Mouse (Mus musculus) myocyte (in vitro differentiated cells): ENCODE measurements around the gene Camkmt. TPM values are rescaled to one million over a fixed set of nuclear protein-coding genes. Genes with fewer than 3 reads are reported as not detected.

Experiments used
- H3K27me3 ChIP-seq: one replicate; pipeline ENCODE4 v1.6.1; 2011; ENCODE audit not compliant: control insufficient read depth, insufficient read depth, insufficient read length
- H3K36me3 ChIP-seq: one replicate; pipeline ENCODE4 v1.6.1; 2011; ENCODE audit not compliant: control insufficient read depth, insufficient read depth
- H3K4me2 ChIP-seq: one replicate; pipeline ENCODE4 v1.6.1; 2011; ENCODE audit warnings: low read depth, control low read depth
- H3K4me3 ChIP-seq: one replicate; pipeline ENCODE4 v1.5.1; 2011; ENCODE audit warnings: mild to moderate bottlenecking, control low read depth, moderate library complexity
- H3K79me2 ChIP-seq: one replicate; pipeline ENCODE4 v1.6.1; 2011; ENCODE audit not compliant: control insufficient read depth, insufficient read depth
- H3ac ChIP-seq: one replicate; pipeline ENCODE4 v1.6.1; 2011; ENCODE audit not compliant: control insufficient read depth, insufficient read length
- CEBPB ChIP-seq: IDR thresholded peaks from 2 replicates; pipeline ENCODE4 v1.6.1; 2011; ENCODE audit warnings: mild to moderate bottlenecking, moderate library complexity; ENCODE audit not compliant: poor library complexity, insufficient read depth, severe bottlenecking
- E2F4 ChIP-seq: IDR thresholded peaks from one replicate; pipeline ENCODE4 v1.6.1; 2011; ENCODE audit warnings: mild to moderate bottlenecking, control low read depth, moderate library complexity; ENCODE audit not compliant: insufficient read depth
- MAX ChIP-seq: IDR thresholded peaks from one replicate; pipeline ENCODE4 v1.6.1; 2011; ENCODE audit warnings: low read depth, mild to moderate bottlenecking, control low read depth
- MYOD1 ChIP-seq, 3 experiments: IDR thresholded peaks; one replicate each; pipeline ENCODE4 v1.6.1; 2011; ENCODE audit warnings: control low read depth in 2 of 3, low read depth in 2 of 3, mild to moderate bottlenecking in 2 of 3, moderate library complexity in 1 of 3; ENCODE audit not compliant: insufficient read length in 2 of 3, control insufficient read depth in 1 of 3
- MYOG ChIP-seq, 3 experiments: IDR thresholded peaks; one replicate each; pipeline ENCODE4 v1.6.1; 2011; ENCODE audit warnings: control low read depth in 2 of 3, low read depth in 2 of 3, mild to moderate bottlenecking in 2 of 3; ENCODE audit not compliant: insufficient read length in 2 of 3, control insufficient read depth in 1 of 3, insufficient read depth in 1 of 3
- POLR2A ChIP-seq: IDR thresholded peaks from one replicate; pipeline ENCODE4 v1.6.1; 2011; ENCODE audit warnings: low read depth, mild to moderate bottlenecking, control low read depth, moderate library complexity; ENCODE audit not compliant: insufficient read length
- POLR2AphosphoS2 ChIP-seq: IDR thresholded peaks from one replicate; pipeline ENCODE4 v1.6.1; 2011; ENCODE audit warnings: low read depth, control low read depth; ENCODE audit not compliant: insufficient read length
- REST ChIP-seq: IDR thresholded peaks from one replicate; pipeline ENCODE4 v1.6.1; 2011; ENCODE audit warnings: mild to moderate bottlenecking, control low read depth, moderate library complexity; ENCODE audit not compliant: insufficient read depth, insufficient read length
- SRF ChIP-seq: IDR thresholded peaks from one replicate; pipeline ENCODE4 v1.6.1; 2011; ENCODE audit warnings: low read depth; ENCODE audit not compliant: control insufficient read depth, insufficient read length
- TCF12 ChIP-seq: IDR thresholded peaks from one replicate; pipeline ENCODE4 v1.6.1; 2011; ENCODE audit warnings: mild to moderate bottlenecking, control low read depth; ENCODE audit not compliant: poor library complexity, insufficient read depth, severe bottlenecking
- TCF3 ChIP-seq: IDR thresholded peaks from one replicate; pipeline ENCODE4 v1.6.1; 2011; ENCODE audit warnings: low read depth, control low read depth; ENCODE audit not compliant: insufficient read length
- USF1 ChIP-seq: IDR thresholded peaks from one replicate; pipeline ENCODE4 v1.6.1; 2011; ENCODE audit warnings: low read depth, mild to moderate bottlenecking, control low read depth, moderate library complexity
- polyA plus RNA-seq: library from polyadenylated mRNA; unstranded; fragments of >200 nt; fragmentation: generic; extraction: Trizol; gene quantifications from one replicate; pipeline ENCODE4 v1.2.1, GENCODE M21; 2012; ENCODE audit warnings: missing spikeins

Gene Camkmt
- polyA plus RNA-seq, 1 experiment = 1.4 TPM

DNA sequence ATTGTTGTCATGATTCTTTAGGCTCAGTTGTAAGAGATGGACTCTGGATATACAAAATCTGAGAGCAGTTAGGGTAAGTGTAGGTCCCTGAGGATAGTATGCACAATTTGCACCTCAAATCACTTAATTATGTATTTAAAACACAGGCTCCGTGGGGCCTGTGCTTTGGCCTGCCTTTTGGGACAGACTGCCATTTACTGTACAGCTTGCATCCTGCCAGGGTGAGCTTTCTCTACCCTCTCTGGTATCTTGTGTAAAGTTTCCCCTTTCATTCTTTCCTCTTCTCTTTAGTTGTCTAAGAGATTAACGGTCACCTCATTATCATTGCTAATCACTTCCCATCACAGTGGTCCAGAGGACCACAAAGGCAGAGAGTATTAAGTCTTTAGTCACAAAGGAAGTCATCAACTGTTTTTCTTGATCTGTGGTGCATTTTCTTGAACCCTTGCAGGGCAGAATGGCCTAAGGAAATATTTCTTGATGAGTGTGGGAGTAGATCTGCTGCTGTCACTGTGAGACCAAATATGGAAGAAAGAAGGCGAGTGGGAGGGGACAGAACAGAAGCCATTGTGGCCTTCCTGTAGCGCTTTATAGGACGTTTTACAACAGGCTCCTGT lies 52.3 kb downstream of the Camkmt start:
- H3K79me2 ChIP-seq = no peaks in the 10 kb centered on the region
- H3ac ChIP-seq = no peak overlapping the region
- H3K4me2 ChIP-seq = no peak overlapping the region
- no peak overlapping the region for H3K4me3 ChIP-seq
- TF ChIP-seq CEBPB = no peak
- no peak for TF ChIP-seq TCF3
- TF ChIP-seq POLR2AphosphoS2 = no peak
- no peak for TF ChIP-seq POLR2A
- TF ChIP-seq USF1 = no peak
- TF ChIP-seq E2F4 = no peak
- H3K27me3 ChIP-seq = no peaks in the 10 kb centered on the region
- no peaks in the 10 kb centered on the region for H3K36me3 ChIP-seq

DNA sequence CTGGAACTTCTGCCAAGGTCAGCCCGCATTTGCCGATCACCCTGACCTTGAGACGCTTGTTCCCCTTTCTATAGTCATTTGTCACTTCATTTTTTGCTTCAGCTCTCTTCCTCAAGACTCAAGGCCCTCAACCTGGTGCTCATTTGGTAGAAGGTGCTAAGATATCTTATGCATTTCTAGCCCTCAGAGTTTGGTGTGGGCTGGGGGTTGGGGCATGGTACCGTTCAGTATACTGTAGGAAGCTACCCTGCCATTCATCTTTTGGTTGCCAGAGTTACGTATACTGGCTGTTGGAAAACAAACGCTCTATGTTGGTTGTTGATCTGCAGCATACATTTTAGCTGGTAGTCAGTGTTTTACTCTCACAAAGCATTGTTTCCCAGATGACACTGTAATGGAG lies 53.8 kb downstream of the Camkmt start:
- no peak overlapping the region for H3ac ChIP-seq
- TF ChIP-seq E2F4 = no peak
- TF ChIP-seq MYOG (IDR thresholded peaks at IDR 0.05; ENCODE audit: control insufficient read depth in 1 of 3, insufficient read depth in 1 of 3, insufficient read length in 2 of 3, low read depth in 2 of 3) = no peak
- no peak for TF ChIP-seq POLR2A
- TF ChIP-seq REST = no peak
- TF ChIP-seq MYOD1 (IDR thresholded peaks at IDR 0.05; ENCODE audit: control insufficient read depth in 1 of 3, insufficient read length in 2 of 3, low read depth in 2 of 3) = no peak
- no peak for TF ChIP-seq TCF12
- no peak for TF ChIP-seq SRF
- TF ChIP-seq CEBPB = no peak
- TF ChIP-seq USF1 = no peak
- TF ChIP-seq MAX = no peak
- TF ChIP-seq POLR2AphosphoS2 = no peak
- no peak for TF ChIP-seq TCF3

DNA sequence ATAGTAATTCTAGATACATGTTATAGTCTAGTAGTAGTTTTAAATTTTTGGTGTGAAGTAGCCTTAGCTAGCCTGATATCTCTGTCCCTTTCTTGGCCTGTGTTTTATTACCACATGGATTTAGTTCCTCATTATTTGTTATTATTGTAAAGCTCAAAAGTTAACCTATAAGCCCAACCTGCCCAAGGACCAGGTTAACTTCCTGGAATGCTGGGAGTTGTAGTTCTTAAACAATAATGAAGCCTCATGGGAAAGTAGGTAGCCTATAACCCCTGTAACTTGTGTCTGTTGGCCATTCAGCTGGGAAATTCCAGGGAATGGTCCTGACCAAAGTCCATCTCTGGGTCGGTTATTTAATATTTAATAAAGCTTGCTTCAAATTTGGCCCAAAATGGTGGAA lies 58.0 kb downstream of the Camkmt start:
- H3K79me2 ChIP-seq = no peaks in the 10 kb centered on the region
- H3ac ChIP-seq = no peak overlapping the region
- TF ChIP-seq POLR2A (no peak), E2F4 (no peak), TCF12 (no peak), MAX (no peak), MYOD1 (IDR thresholded peaks at IDR 0.05; ENCODE audit: control insufficient read depth in 1 of 3, insufficient read length in 2 of 3, low read depth in 2 of 3) (no peak), REST (no peak), MYOG (IDR thresholded peaks at IDR 0.05; ENCODE audit: control insufficient read depth in 1 of 3, insufficient read depth in 1 of 3, insufficient read length in 2 of 3, low read depth in 2 of 3) (no peak), TCF3 (no peak), CEBPB (no peak), POLR2AphosphoS2 (no peak), USF1 (no peak), SRF (no peak)
- H3K27me3 ChIP-seq = no peaks in the 10 kb centered on the region
- H3K4me3 ChIP-seq = no peak overlapping the region
- no peak overlapping the region for H3K4me2 ChIP-seq
- H3K36me3 ChIP-seq = no peaks in the 10 kb centered on the region

More for the DNA sequence above, 53.8 kb downstream of the Camkmt start:
- no peaks in the 10 kb centered on the region for H3K27me3 ChIP-seq
- H3K79me2 ChIP-seq = no peaks in the 10 kb centered on the region
- no peak overlapping the region for H3K4me3 ChIP-seq
- H3K36me3 ChIP-seq = no peaks in the 10 kb centered on the region
- H3K4me2 ChIP-seq = no peak overlapping the region

DNA sequence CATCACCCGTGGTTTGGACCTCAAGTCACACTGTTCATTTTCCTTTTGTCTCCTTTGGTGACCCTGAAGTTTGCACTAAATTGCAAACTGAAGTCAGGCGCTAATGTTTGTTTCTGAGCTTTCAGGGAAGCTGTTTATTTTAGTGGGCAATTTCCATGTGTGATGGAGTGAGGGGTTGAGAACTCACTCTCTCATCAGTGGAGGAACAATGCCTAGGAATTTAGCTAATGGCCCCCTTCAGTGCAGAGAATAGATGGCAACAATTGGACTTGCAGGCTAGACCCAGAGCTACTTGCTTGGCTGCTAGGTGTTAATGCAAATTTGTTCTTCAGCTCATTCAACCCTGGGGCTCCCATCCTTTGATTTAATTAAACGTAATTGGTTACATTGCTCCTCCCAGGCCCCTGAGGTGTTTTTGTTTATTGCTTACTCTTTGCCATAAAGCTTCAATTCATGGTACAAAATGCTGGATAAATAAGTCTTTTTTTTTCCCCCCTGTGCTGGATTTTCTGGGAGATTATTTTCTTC lies 58.9 kb downstream of the Camkmt start:
- Histone ChIP-seq H3K4me3 (no peak overlapping the region), H3K36me3 (no peaks in the 10 kb centered on the region), H3K79me2 (no peaks in the 10 kb centered on the region), H3ac (no peak overlapping the region), H3K27me3 (no peaks in the 10 kb centered on the region), H3K4me2 (no peak overlapping the region)
- TF ChIP-seq TCF3 (no peak), MYOD1 (IDR thresholded peaks at IDR 0.05; ENCODE audit: control insufficient read depth in 1 of 3, insufficient read length in 2 of 3, low read depth in 2 of 3) (no peak), E2F4 (no peak), MYOG (IDR thresholded peaks at IDR 0.05; ENCODE audit: control insufficient read depth in 1 of 3, insufficient read depth in 1 of 3, insufficient read length in 2 of 3, low read depth in 2 of 3) (no peak), REST (no peak), TCF12 (no peak), CEBPB (no peak), USF1 (no peak), POLR2A (no peak), SRF (no peak), POLR2AphosphoS2 (no peak), MAX (no peak)

DNA sequence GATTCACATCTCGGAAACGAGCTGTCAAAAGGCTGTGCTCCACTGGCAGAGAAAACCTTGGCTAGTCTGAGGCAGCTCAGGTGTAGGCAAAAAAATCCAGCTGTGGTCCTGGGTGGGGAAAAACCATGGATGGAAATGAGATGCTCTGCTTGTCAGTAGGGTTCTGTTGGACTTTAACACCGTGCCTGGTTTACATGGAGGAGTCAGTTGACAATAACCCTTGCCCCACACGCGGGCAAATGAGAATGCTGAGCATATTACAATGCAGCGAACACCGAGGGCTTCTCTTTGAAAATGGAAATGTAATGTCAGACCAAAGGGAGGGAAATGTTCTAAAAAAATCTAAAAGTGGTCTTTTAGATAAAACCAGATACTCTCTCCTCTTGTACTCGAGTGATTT lies 60.9 kb downstream of the Camkmt start:
- Histone ChIP-seq H3K79me2 (no peaks in the 10 kb centered on the region), H3K4me2 (no peak overlapping the region), H3K27me3 (no peaks in the 10 kb centered on the region), H3K4me3 (no peak overlapping the region), H3ac (no peak overlapping the region), H3K36me3 (no peaks in the 10 kb centered on the region)
- TF ChIP-seq MYOG (IDR thresholded peaks at IDR 0.05; ENCODE audit: control insufficient read depth in 1 of 3, insufficient read depth in 1 of 3, insufficient read length in 2 of 3, low read depth in 2 of 3) = no peak
